In the genomic region with DNA sequence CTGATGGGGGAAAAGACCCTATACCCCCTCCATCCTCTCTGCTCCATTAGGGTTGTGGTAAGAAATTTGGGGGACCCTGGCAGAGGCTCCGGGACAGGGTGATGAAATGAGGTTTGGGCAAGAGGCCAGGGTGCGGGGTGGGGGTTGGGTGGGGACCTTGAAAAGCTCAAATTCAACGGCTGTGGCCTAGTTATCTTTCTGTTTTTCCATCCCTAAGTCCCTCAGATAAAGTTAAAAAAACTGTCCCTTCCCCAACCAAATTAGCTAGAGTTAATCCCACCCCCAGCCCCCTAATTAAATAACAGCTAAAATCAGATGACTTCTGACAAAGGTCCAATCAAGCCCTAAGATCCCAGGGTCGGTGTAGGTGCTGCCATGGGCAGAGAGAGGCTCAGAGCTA, we compare ENCODE assay signal across 9 mouse cellular contexts. TPM values are rescaled to one million over a fixed set of nuclear protein-coding genes. Genes with fewer than 3 reads are reported as not detected.
DNase-seq lines count a peak whose midpoint lies in the region; ATAC-seq and TF ChIP-seq lines count a peak whose summit lies in the region.
"Had no signal": no experiment of that assay in that cellular context is flagged by ENCODE, and none has a peak within 500 bp of the region (broad histone marks: within the 10 kb centered on the region; RNA-seq: fewer than 3 reads in every experiment).

No protein-coding gene starts in this region.

- no peak for DNase-seq in heart, adult 9 months (ENCODE audit: low spot score in 2 of 2)
- no peak for DNase-seq in intestine, embryonic 14.5 days (ENCODE audit: low spot score)
- DNase-seq in left cerebral cortex, adult 2 months (ENCODE audit: extremely low spot score in 1 of 2, low spot score in 2 of 2): no peak
- DNase-seq in ovary, postnatal 36 days (ENCODE audit: low spot score): no peak
- DNase-seq in layer of hippocampus, postnatal 10 days (ENCODE audit: low spot score in 2 of 2): no peak
- DNase-seq: layer of hippocampus, adult 9-11 months had no signal

- H3K4me1 ChIP-seq in heart, embryonic 14.5 days (ENCODE audit: control insufficient read depth in 2 of 2, insufficient read depth in 2 of 2, low read length in 2 of 2): peaks cover 44 to 62% of the 10 kb centered on the region in 2 experiments
- peaks cover 70% of the 10 kb centered on the region for H3K4me1 ChIP-seq in bone marrow macrophage, adult 2 months (ENCODE audit: control insufficient read depth, insufficient read depth, low read length)
- peaks cover 37% of the 10 kb centered on the region for H3K4me1 ChIP-seq in intestine, embryonic 14.5 days (replicated peaks; ENCODE audit: control insufficient read depth, insufficient read depth, low read length)
- H3K4me1 ChIP-seq in midbrain, embryonic 13.5 days (replicated peaks): peaks cover 23% of the 10 kb centered on the region

- H3K4me2 ChIP-seq in heart, embryonic 14.5 days (ENCODE audit: low read length): peak overlapping the region; percentile 95
- H3K4me2 ChIP-seq in intestine, embryonic 14.5 days (ENCODE audit: low read length): peak overlapping the region; percentile 70
- peak overlapping the region; percentile 88 for H3K4me2 ChIP-seq in midbrain, embryonic 13.5 days (replicated peaks)

- no peak for TF ChIP-seq CTCF in bone marrow macrophage, adult 2 months (IDR thresholded peaks at IDR 0.05; ENCODE audit: low read depth, low read length)
- no peak for TF ChIP-seq CTCF in left cerebral cortex, adult 2 months (IDR thresholded peaks at IDR 0.05)

- no peak for ATAC-seq in heart, embryonic 14.5 days (ENCODE audit: insufficient number of reproducible peaks, insufficient read depth, low FRiP score, low read depth)
- ATAC-seq in intestine, embryonic 14.5 days (replicated peaks; ENCODE audit: low FRiP score, low TSS enrichment, low read depth): no peak
- no peak for ATAC-seq in midbrain, embryonic 13.5 days

- H3K4me3 ChIP-seq in heart, embryonic 14.5 days (ENCODE audit: control insufficient read depth in 1 of 2, insufficient read depth in 1 of 2, low read depth in 1 of 2, low read length in 2 of 2): peak overlapping the region; percentile 81 to 100
- H3K4me3 ChIP-seq in bone marrow macrophage, adult 2 months (ENCODE audit: insufficient read depth, low read length): peak overlapping the region; percentile 95
- peak overlapping the region; percentile 63 for H3K4me3 ChIP-seq in intestine, embryonic 14.5 days (ENCODE audit: low read depth, low read length)
- peak overlapping the region; percentile 61 for H3K4me3 ChIP-seq in midbrain, embryonic 13.5 days (replicated peaks)
- no peak overlapping the region for H3K4me3 ChIP-seq in left cerebral cortex, adult 2 months

- no peaks in the 10 kb centered on the region for H3K27me3 ChIP-seq in heart, embryonic 14.5 days (ENCODE audit: control insufficient read depth, insufficient read depth, low read length)
- H3K27me3 ChIP-seq in intestine, embryonic 14.5 days (replicated peaks; ENCODE audit: control insufficient read depth, insufficient read depth, low read length): no peaks in the 10 kb centered on the region
- peaks cover 12% of the 10 kb centered on the region for H3K27me3 ChIP-seq in midbrain, embryonic 13.5 days

- intact Hi-C loops in left cerebral cortex, adult 2 months (cut with DNase I): no loop called here

- WGBS in heart, embryonic 14.5 days: 16% methylated on average over 4 of the region's 4 CpGs
- 36% methylated on average over 4 of the region's 4 CpGs for WGBS in intestine, embryonic 14.5 days
- 52% methylated on average over 4 of the region's 4 CpGs for WGBS in midbrain, embryonic 13.5 days

- H3K9me3 ChIP-seq in heart, embryonic 14.5 days (ENCODE audit: control insufficient read depth, low read length): no peaks in the 10 kb centered on the region
- H3K9me3 ChIP-seq in intestine, embryonic 14.5 days (ENCODE audit: control insufficient read depth, low read length): no peaks in the 10 kb centered on the region
- no peaks in the 10 kb centered on the region for H3K9me3 ChIP-seq in midbrain, embryonic 13.5 days

- TF ChIP-seq POLR2A in bone marrow macrophage, adult 2 months (IDR thresholded peaks at IDR 0.05; ENCODE audit: borderline replicate concordance, low read depth, low read length): no peak

- H3K36me3 ChIP-seq in heart, embryonic 14.5 days (ENCODE audit: control insufficient read depth, insufficient read depth, low read length): peaks cover 13% of the 10 kb centered on the region
- H3K36me3 ChIP-seq in intestine, embryonic 14.5 days (ENCODE audit: control insufficient read depth, insufficient read depth, low read length): no peaks in the 10 kb centered on the region
- H3K36me3 ChIP-seq in midbrain, embryonic 13.5 days: no peaks in the 10 kb centered on the region

- H3K27ac ChIP-seq in heart, embryonic 14.5 days (replicated peaks in 1 of 2; ENCODE audit: control insufficient read depth in 1 of 2, insufficient read depth in 1 of 2, low read depth in 2 of 2, low read length in 2 of 2): peak overlapping the region; percentile 84 to 98
- 0 out of 2 replicates have a peak overlapping the region, but pooled peaks have one; percentile 45 for H3K27ac ChIP-seq in bone marrow macrophage, adult 2 months (ENCODE audit: insufficient read depth, low read depth, low read length)
- peak overlapping the region; percentile 89; the same call in 1 of the 2 replicates for H3K27ac ChIP-seq in intestine, embryonic 14.5 days (ENCODE audit: low read depth)
- no peak overlapping the region for H3K27ac ChIP-seq in midbrain, embryonic 13.5 days
- no peak overlapping the region for H3K27ac ChIP-seq in left cerebral cortex, adult 2 months

- H3K9ac ChIP-seq in heart, embryonic 14.5 days (ENCODE audit: low read length): peak overlapping the region; percentile 100
- H3K9ac ChIP-seq in intestine, embryonic 14.5 days (ENCODE audit: low read length): peak overlapping the region; percentile 85
- H3K9ac ChIP-seq in midbrain, embryonic 13.5 days (replicated peaks): no peak overlapping the region

RNA-seq across cellular contexts. Expression of a gene that starts 1.8 kb away (rescaled TPM):
- polyA plus RNA-seq in heart, embryonic 14.5 days (2014; fragmentation: Nextera tagmentation; extraction: Ambion mirVana): 76.2 and 77.2 TPM in 2 replicates
- 34.0 and 37.3 TPM in 2 replicates for polyA plus RNA-seq in bone marrow macrophage, adult 2 months (2012; ENCODE audit: insufficient read depth, insufficient read length, missing spikeins)
- 64.9 and 69.4 TPM in 2 replicates for polyA plus RNA-seq in intestine, embryonic 14.5 days (2014; fragmentation: Nextera tagmentation; extraction: Ambion mirVana)
- 6.8 and 7.8 TPM in 2 replicates for polyA plus RNA-seq in midbrain, embryonic 13.5 days (2015; fragmentation: Nextera tagmentation; extraction: Ambion mirVana)
- 1 to 10 TPM; 2.6 to 3.0 TPM for total RNA-seq in left cerebral cortex, adult 2 months (2021)
- 1 to 10 TPM; 6.7 to 7.5 TPM for total RNA-seq in layer of hippocampus, postnatal 10 days (2021)

RNA-seq across cellular contexts. Expression of a gene that starts 24.9 kb away (rescaled TPM):
- 8.1 and 9.1 TPM in 2 replicates for polyA plus RNA-seq in heart, embryonic 14.5 days (2014; fragmentation: Nextera tagmentation; extraction: Ambion mirVana)
- 73.0 and 86.1 TPM in 2 replicates for polyA plus RNA-seq in bone marrow macrophage, adult 2 months (2012; ENCODE audit: insufficient read depth, insufficient read length, missing spikeins)
- polyA plus RNA-seq in intestine, embryonic 14.5 days (2014; fragmentation: Nextera tagmentation; extraction: Ambion mirVana): 7.2 and 7.5 TPM in 2 replicates
- 15.1 and 17.9 TPM in 2 replicates for polyA plus RNA-seq in midbrain, embryonic 13.5 days (2015; fragmentation: Nextera tagmentation; extraction: Ambion mirVana)
- 10 to 100 TPM; 66.1 to 77.5 TPM for total RNA-seq in left cerebral cortex, adult 2 months (2021)
- 10 to 100 TPM; 36.5 to 45.0 TPM for total RNA-seq in layer of hippocampus, postnatal 10 days (2021)

RNA-seq across cellular contexts. Expression of a gene that starts 54.3 kb away (rescaled TPM):
- polyA plus RNA-seq in heart, embryonic 14.5 days (2014; fragmentation: Nextera tagmentation; extraction: Ambion mirVana): 0.11 and 0.24 TPM in 2 replicates
- polyA plus RNA-seq in bone marrow macrophage, adult 2 months (2012; ENCODE audit: insufficient read depth, insufficient read length, missing spikeins): 1.4 and 2.7 TPM in 2 replicates
- 0.11 and 0.34 TPM in 2 replicates for polyA plus RNA-seq in intestine, embryonic 14.5 days (2014; fragmentation: Nextera tagmentation; extraction: Ambion mirVana)
- 0.18 and 0.94 TPM in 2 replicates for polyA plus RNA-seq in midbrain, embryonic 13.5 days (2015; fragmentation: Nextera tagmentation; extraction: Ambion mirVana)
- total RNA-seq in left cerebral cortex, adult 2 months (2021): under 1 TPM; 0.40 to 0.66 TPM
- total RNA-seq in layer of hippocampus, postnatal 10 days (2021): 1 to 10 TPM in 1 of 2 experiments, under 1 TPM in 1; 0.89 to 1.0 TPM

Comparison
In these comparisons a context has a peak if more than half of its experiments do, and no peak if none do; other contexts are left out.
1. H3K27ac ChIP-seq: peak in heart, embryonic 14.5 days (2 of 2), bone marrow macrophage, adult 2 months (single experiment) and intestine, embryonic 14.5 days (single experiment); none in midbrain, embryonic 13.5 days (single experiment) and left cerebral cortex, adult 2 months (single experiment).
2. Peak in every context shown above with its lines, with median percentiles within 50 percentile points of each other: H3K4me2 ChIP-seq.